Mouse (Mus musculus) central nervous system, embryonic 18 days (tissue): ENCODE measurements around the gene Hmgcl. TPM values are rescaled to one million over a fixed set of nuclear protein-coding genes. Genes with fewer than 3 reads are reported as not detected.

Experiments
- polyA plus RNA-seq: library from polyadenylated mRNA; depleted of rRNA; stranded (reverse); fragments of >200 nt; gene quantifications from 2 replicates; pipeline ENCODE4 v1.2.3, GENCODE M21; 2012; rRNA removed

Hmgcl gene
- polyA plus RNA-seq, result 52.7 and 58.3 TPM in 2 replicates

DNA sequence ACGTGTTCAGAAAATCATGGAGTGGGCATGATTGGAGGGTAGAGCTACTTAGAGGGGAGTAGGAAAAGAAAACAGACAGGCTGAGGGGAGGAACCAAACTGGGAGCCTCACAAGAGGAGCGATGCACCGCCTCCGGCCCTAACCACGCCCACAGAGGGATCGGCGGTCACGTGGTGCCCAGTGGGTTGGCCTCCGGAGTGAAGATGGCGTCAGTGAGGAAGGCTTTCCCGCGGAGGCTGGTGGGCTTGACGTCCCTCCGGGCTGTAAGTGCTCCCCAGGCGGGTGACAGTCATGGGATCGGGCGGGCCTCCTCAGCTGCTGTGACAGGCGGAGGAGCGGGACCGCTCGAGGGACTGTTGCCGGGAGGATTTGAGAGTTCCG lies at the start of gene Hmgcl:
TSS of gene Hmgcl (plus strand) at position 171 of the 381 bp plus-strand sequence.

DNA sequence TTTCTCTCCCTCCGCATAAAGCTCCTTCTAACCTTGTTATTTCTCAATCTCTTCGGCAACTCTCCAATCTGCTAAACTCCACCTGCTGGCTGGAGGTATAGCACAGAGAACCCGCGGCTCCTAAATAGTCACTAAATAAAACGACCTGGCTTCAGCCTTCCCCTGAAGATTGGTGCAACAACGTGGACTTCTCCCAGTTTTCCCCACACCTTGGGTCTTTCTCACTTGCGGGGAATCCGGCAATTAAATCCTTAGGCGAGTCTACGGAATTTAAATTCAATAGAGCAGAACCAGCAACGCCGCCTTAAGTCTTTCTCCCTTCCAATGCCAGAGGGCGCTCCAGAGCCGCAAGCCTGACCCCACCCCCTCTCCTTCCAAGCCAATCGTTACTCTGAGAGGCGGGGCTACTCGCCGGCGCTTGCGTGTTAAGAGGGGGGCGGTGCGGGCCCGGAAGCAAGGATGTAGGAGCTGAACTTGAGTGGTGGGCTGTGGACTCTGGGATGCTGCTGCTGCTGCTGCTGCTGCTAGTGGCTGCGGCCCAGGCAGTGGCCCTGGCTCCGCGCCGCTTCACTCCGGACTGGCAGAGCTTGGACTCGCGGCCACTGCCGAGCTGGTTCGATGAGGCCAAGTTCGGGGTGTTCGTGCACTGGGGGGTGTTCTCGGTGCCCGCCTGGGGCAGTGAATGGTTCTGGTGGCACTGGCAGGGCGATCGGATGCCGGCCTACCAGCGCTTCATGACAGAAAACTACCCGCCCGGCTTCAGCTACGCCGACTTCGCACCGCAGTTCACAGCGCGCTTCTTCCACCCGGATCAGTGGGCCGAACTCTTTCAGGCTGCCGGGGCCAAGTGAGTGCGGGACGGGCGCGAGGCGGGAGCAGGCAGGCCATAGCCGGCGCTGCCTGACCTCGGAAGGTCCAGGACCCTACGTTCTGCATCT lies 25.7 kb upstream of the Hmgcl start, which contains the start of gene Fuca1:
TSS of gene Fuca1 (plus strand) at position 432 of the 938 bp plus-strand sequence.

DNA sequence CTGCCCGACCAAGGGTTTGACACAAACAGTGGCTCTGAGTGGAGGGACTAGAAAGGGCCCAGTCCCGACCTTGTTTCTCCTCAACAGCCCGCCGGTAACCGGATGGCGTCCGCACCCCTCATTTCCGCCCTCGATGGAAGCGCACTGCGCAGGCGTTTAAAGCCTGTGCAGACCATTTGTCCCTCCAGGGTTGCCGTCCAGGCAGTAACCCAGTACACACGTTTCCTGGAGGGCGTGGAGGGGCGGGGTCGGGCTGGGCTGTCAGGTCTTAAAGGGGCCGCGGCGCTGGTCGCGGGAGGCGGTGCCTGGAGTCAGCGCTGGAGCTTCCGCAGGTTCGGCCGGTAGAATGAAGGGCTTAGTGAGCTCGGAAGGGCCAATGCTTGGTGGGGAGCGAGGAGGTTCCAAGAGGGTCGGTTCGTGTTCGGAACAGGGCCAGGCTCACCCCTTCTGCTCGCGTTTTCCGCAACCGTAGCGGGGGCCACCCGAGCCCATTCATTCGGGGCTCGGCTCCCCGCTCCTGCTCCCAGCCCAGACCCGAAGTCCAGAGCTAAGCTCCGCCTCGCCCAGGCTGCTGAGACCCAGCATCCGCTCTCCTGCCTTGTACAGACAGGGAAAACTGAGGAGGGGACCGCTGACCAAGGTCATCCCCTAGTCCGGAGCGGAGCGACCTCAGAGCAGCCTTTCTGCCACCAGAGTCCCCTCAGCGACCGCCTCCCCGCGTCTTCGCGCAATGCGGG lies 17.4 kb downstream of the Hmgcl start, which contains the start of gene Gale:
TSS of gene Gale (plus strand) at position 271 of the 737 bp plus-strand sequence.

DNA sequence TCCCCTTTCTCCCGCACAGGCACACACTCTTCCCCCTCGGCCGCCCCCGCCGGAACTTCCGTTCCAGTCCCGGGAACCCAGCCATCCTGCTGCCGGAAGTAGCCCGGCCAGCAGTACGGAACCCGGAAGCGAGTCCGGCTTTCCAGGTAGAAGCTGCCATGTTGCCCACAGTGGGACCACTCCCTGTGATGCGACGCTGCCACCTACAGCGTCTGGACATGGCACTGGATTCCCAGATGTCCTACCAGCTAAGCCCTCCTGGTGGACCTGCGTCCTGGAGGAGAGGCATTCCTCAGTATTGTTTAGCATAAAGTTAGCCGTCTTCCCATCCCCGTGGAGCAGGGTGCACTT lies 26.3 kb downstream of the Hmgcl start, which contains the start of gene Lypla2:
TSS of gene Lypla2 (minus strand) at position 71 of the 351 bp plus-strand sequence.

DNA sequence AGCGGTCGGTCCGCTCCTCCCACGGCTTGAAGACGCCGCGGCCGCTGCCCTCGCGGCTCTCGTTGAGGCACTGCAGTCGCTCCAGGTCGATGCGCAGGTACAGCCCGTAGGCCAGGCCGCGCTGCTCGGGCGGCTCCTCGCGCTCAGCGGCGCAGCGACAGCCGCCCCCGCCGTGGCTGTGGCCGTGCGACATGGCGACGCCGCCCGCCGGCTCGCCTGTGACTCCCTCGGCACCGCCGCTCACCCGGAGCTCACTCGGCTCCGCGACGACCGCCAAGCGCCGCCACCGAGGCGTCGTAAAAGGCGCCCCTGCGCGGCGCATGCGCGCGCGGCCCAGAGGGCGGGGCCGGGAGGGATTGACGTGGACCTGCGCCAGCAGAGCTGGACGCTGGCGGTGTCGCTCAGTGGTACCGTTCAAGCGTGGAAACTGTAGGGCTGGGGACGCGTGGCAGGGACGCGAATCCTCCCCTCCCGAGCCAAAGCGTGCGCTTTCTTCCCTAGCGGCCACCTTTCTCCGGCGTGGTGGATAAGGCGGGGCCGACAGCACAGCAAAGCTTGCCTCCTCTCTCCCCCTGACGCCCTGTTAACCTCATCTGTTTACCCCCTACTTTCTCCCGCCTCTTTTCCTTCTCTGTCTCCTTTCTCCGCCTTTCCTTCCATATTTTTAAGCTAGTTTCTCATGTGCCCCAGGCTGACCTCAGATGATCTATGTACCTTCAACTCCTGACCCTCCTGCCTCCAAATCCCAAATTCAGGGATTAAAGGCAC lies 40.9 kb downstream of the Hmgcl start, which contains the start of gene Pithd1:
TSS of gene Pithd1 (minus strand) at position 322 of the 768 bp plus-strand sequence.

Other genes with a start within 250 kb of the Hmgcl start
- gene Il22ra1, start 218.3 kb upstream of the Hmgcl start, polyA plus RNA-seq, result 0.04 and 0.09 TPM in 2 replicates
- gene Myom3, start 186.7 kb upstream of the Hmgcl start, polyA plus RNA-seq, result 0.51 and 2.1 TPM in 2 replicates
- 107 and 115 TPM in 2 replicates for gene Srsf10, start 90.7 kb upstream of the Hmgcl start, polyA plus RNA-seq
- gene Pnrc2, start 72.6 kb upstream of the Hmgcl start, polyA plus RNA-seq, result 62.5 and 124 TPM in 2 replicates
- 0.04 and 0.08 TPM in 2 replicates for gene Cnr2, start 51.1 kb upstream of the Hmgcl start, polyA plus RNA-seq
- gene Fuca1, start 25.7 kb upstream of the Hmgcl start, polyA plus RNA-seq, result 44.9 and 46.3 TPM in 2 replicates
- gene Gale, start 17.3 kb downstream of the Hmgcl start, polyA plus RNA-seq, result 52.2 and 53.0 TPM in 2 replicates
- 141 and 147 TPM in 2 replicates for gene Lypla2, start 26.2 kb downstream of the Hmgcl start, polyA plus RNA-seq
- 65.7 and 68.3 TPM in 2 replicates for gene Pithd1, start 40.8 kb downstream of the Hmgcl start, polyA plus RNA-seq
- gene Eloa, start 75.3 kb downstream of the Hmgcl start, polyA plus RNA-seq, result 18.9 TPM in 2 replicates
- gene Rpl11, start 107.0 kb downstream of the Hmgcl start, polyA plus RNA-seq, result 953 TPM in 2 replicates
- 86.4 and 119 TPM in 2 replicates for gene Id3, start 197.0 kb downstream of the Hmgcl start, polyA plus RNA-seq
- 1.2 and 1.7 TPM in 2 replicates for gene E2f2, start 225.9 kb downstream of the Hmgcl start, polyA plus RNA-seq